Mouse (Mus musculus): ENCODE results near the gene Calhm6. TPM values are rescaled to one million over a fixed set of nuclear protein-coding genes. Genes with fewer than 3 reads are reported as not detected.

Gene Calhm6
- total RNA-seq, 2 experiments from 2014 or later, result 0.36 to 0.99 TPM

DNA sequence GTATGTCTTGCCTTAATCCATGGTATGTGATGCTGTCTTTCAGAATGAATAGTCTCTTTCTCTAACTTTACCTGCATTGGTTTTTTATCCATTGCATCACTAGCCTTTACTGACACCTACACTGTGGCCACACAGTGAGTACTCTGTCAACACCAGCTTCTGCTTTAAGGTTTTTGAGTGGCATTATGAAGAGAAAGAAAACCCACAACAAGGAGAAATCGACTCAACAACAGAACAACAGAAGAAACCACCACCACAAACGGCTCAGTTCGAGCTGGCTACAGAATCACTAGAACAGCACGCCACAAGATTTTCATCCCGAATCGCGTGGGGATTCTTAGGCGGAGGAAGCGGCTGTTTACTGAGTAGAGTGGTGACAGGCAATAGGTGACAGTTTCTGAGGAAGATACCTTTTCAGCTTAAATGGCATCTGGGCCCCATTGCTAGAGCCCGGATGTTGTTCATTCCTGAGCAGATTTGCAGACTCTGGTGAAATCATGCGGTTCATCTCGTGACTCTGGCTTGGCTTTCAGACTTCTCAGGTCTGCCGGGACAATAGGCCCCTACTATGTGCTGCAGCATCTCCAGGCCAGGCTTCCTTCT, 16.8 kb downstream of the Calhm6 start:
- intact Hi-C loops (cut with DNase I), result no loop called here
- no peak for DNase-seq

DNA sequence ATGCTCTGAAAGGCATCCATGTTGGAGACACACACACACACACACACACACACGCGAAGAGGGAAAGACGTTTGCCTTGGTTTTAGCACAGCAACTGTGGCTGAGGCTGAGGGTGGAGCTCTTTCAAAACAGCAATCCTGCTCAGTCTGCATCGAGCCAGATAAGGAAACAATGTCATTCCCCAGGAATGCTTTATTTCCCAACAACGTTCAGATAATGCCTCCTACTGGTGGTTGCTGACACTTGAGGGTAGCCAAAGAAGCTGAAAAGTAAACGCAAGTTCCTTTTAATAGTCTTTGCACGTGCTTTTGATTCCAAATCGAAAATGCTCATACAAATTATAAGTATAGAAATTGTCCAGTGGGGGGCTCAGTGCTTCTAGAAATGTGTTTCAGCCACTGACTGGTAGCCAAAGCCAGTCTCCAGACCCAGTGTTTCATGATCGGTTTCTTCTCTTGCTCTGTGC, 31.3 kb downstream of the Calhm6 start, which contains the start of gene Calhm5:
Calhm5 (minus strand) TSS at position 102 of the 466 bp plus-strand sequence.
- DNase-seq, result peak; percentile 4
- intact Hi-C loops (cut with DNase I), result loop anchor here (5.0 kb wide), 1 partner anchor 59 kb away; the partner anchor contains the start of gene Trappc3l

GRCm38 (mm10) chr10:34095964-34096363, 31.8 kb downstream of the Calhm6 start:
- intact Hi-C loops (cut with DNase I), result loop anchor here (5.0 kb wide), 1 partner anchor 59 kb away; the partner anchor contains the start of gene Trappc3l
- no peak for DNase-seq

- intact Hi-C loops (cut with DNase I), result loop anchor here (5.0 kb wide), 1 partner anchor 58 kb away; the partner anchor contains the start of gene Trappc3l
- no peak for DNase-seq
Observed at GRCm38 (mm10) chr10:34095147-34095546, 32.6 kb downstream of the Calhm6 start.

DNA sequence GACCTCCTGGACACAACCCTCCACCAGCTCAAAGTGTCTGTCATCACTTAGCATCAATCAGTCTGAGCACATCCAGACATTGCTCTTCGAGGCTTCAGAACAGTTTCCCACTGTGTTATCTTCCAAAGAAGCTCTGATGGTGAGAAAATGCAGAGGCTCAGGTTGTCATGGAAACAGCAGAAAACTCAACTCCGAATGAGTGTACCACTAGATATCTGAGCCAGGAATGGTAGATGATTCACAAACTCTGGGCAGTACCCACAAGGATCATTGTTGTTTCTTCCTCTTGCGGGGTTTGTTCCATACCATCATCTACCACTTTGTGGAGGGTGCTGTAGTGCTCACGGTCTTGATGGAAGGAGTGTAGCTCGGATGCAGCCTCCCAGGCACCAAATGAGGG, 35.9 kb downstream of the Calhm6 start:
- no peak for DNase-seq
- intact Hi-C loops (cut with DNase I), result no loop called here

- intact Hi-C loops (cut with DNase I), result no loop called here
- DNase-seq, result no peak
Observed at GRCm38 (mm10) chr10:34090481-34090880, 37.3 kb downstream of the Calhm6 start.

DNA sequence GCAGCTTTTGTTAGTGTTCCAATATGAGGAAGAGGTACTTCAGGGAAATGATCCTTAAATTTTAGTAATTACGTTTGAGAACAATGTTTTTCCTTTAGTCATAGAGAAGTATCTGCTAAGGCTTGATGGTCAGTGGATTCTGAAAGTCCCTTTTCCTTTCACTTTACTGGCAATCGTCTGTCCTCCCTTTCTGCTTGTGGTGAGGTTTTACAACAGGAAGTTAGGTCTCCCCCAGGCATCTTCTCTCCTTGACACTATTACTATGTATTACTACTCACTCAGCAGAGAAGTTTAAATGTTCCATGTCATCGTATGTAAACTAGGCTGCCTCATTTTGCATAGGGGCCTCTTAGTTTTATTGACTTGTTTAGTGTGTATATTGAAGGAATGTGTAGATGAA, 38.3 kb downstream of the Calhm6 start:
- DNase-seq, result no peak
- intact Hi-C loops (cut with DNase I), result no loop called here

DNA sequence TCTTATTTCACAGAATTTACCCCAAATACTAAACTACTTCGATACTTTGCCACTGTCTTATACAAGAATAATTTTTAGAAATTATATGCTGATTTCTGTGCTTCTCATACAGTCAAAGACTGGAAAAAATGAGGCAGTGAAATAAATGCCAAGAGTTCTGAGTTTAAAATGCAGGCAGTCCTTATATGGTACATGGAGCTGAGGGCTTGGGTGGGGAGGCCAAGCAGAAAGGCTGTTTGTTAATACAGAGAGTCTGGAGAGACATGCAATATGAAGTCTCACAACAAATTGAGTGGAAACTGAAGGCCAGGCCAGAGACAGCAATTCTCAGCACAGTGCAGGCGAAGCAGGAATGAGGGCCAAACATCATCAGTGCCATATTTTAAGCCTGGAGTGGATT, 39.3 kb downstream of the Calhm6 start:
- no peak for DNase-seq
- intact Hi-C loops (cut with DNase I), result no loop called here

GRCm38 (mm10) chr10:34086514-34086913, 41.3 kb downstream of the Calhm6 start:
- intact Hi-C loops (cut with DNase I), result no loop called here
- DNase-seq, result no peak

Other genes with a start within 250 kb of the Calhm6 start
- 1 to 10 TPM; 2.0 to 2.8 TPM for gene Rsph4a, start 222.9 kb downstream of the Calhm6 start, total RNA-seq (2021)
- 10 to 100 TPM; 16.7 to 16.8 TPM for gene Zup1, start 176.7 kb downstream of the Calhm6 start, total RNA-seq (2021)
- 100 to 1,000 TPM; 118 to 126 TPM for gene Rwdd1, start 108.4 kb downstream of the Calhm6 start, total RNA-seq (2021)
- gene Trappc3l, start 90.4 kb downstream of the Calhm6 start, total RNA-seq (2021), result under 1 TPM in 1 of 2 experiments, not detected in 1; 0.52 TPM
- gene Calhm4, start 83.7 kb downstream of the Calhm6 start, total RNA-seq (2021), result not detected
- 1 to 10 TPM in 1 of 2 experiments, under 1 TPM in 1; 0.94 to 1.2 TPM for gene Calhm5, start 31.5 kb downstream of the Calhm6 start, total RNA-seq (2021)
- 10 to 100 TPM; 14.8 to 14.9 TPM for gene Dse, start 79.7 kb upstream of the Calhm6 start, total RNA-seq (2021)
- 10 to 100 TPM; 85.4 to 87.0 TPM for gene Tspyl1, start 154.2 kb upstream of the Calhm6 start, total RNA-seq (2021)
- gene Tspyl4, start 169.5 kb upstream of the Calhm6 start, total RNA-seq (2021), result 100 to 1,000 TPM; 232 to 256 TPM